Mouse (Mus musculus): ENCODE results near the gene Mesd. TPM values are rescaled to one million over a fixed set of nuclear protein-coding genes. Genes with fewer than 3 reads are reported as not detected.

Mesd gene
- total RNA-seq, 2 experiments from 2014 or later, result 43.4 to 54.3 TPM

GRCm38 (mm10) chr7:83913405-83913932, 29.2 kb downstream of the Mesd start:
- DNase-seq, result no peak

- no peak for DNase-seq
Measured at GRCm38 (mm10) chr7:83913995-83914394, 29.7 kb downstream of the Mesd start.

GRCm38 (mm10) chr7:83914566-83914965, 30.3 kb downstream of the Mesd start:
- peak; percentile 91 for DNase-seq

GRCm38 (mm10) chr7:83920241-83920640, 36.0 kb downstream of the Mesd start:
- DNase-seq, result no peak

GRCm38 (mm10) chr7:83921637-83922036, 37.4 kb downstream of the Mesd start:
- no peak for DNase-seq

- no peak for DNase-seq
Measured at GRCm38 (mm10) chr7:83939017-83939721, 54.9 kb downstream of the Mesd start.

- no peak for DNase-seq
Measured at GRCm38 (mm10) chr7:83940136-83940535, 55.9 kb downstream of the Mesd start.

- no peak for DNase-seq
Measured at GRCm38 (mm10) chr7:83941701-83942101, 57.4 kb downstream of the Mesd start.

GRCm38 (mm10) chr7:83948743-83949142, 64.5 kb downstream of the Mesd start:
- DNase-seq, result no peak

- no peak for DNase-seq
Measured at GRCm38 (mm10) chr7:83949662-83950061, 65.4 kb downstream of the Mesd start.

Other genes with a start within 250 kb of the Mesd start
- gene Il16, start 138.7 kb upstream of the Mesd start, total RNA-seq (2021), result 1 to 10 TPM; 7.9 to 8.5 TPM
- gene Cfap161, start 89.6 kb upstream of the Mesd start, total RNA-seq (2021), result not detected
- gene Tlnrd1, start 161 bp upstream of the Mesd start, total RNA-seq (2021), result 10 to 100 TPM in 1 of 2 experiments, 1 to 10 TPM in 1; 6.8 to 10.9 TPM
- gene Cemip, start 202.0 kb downstream of the Mesd start, total RNA-seq (2021), result 1 to 10 TPM in 1 of 2 experiments, under 1 TPM in 1; 0.31 to 2.6 TPM

Data from gastrocnemius, postnatal 10 days (tissue).